In genomic region chr3:95624628-95625503, GRCm38 (mm10) we compare ENCODE assay signal across 8 mouse cellular contexts. TPM values are rescaled to one million over a fixed set of nuclear protein-coding genes. Genes with fewer than 3 reads are reported as not detected.
DNase-seq lines count a peak whose midpoint lies in the region; ATAC-seq lines count a peak whose summit lies in the region.

Ensa (plus strand) TSS chr3:95624993.

- H3K9ac ChIP-seq in forebrain, embryonic 14.5 days (ENCODE audit: low read length): peak within 1 kb of the TSS; percentile 70
- H3K9ac ChIP-seq in neural tube, embryonic 15.5 days (replicated peaks): peak within 1 kb of the TSS; percentile 68

- WGBS in forebrain, embryonic 14.5 days: under 1% methylated on average over 44 of the region's 44 CpGs
- WGBS in neural tube, embryonic 15.5 days: under 1% methylated on average over 43 of the region's 44 CpGs

- H3K36me3 ChIP-seq in forebrain, embryonic 14.5 days (ENCODE audit: control insufficient read depth, insufficient read depth, low read length): peaks cover 41% of the 10 kb centered on the region
- H3K36me3 ChIP-seq in neural tube, embryonic 15.5 days: peaks cover 35% of the 10 kb centered on the region

- DNase-seq in ES-CJ7 (ENCODE audit: low read depth, low spot score): peak; percentile 100
- DNase-seq in cerebellum, adult 11 months: peak; percentile 97
- peak; percentile 100 for DNase-seq in forebrain, embryonic 14.5 days (ENCODE audit: low spot score)
- peak; percentile 95 for DNase-seq in heart, postnatal 14 days
- DNase-seq in layer of hippocampus, adult 11-12 months (ENCODE audit: low spot score): peak; percentile 100
- peak; percentile 99 for DNase-seq in lung, adult 18-20 months
- peak; percentile 99 for DNase-seq in testis, postnatal 14 days (ENCODE audit: low spot score)

- peak within 1 kb of the TSS; percentile 85 for H3K4me2 ChIP-seq in forebrain, embryonic 14.5 days (ENCODE audit: low read length)
- H3K4me2 ChIP-seq in neural tube, embryonic 15.5 days: peak within 1 kb of the TSS; percentile 78

- ATAC-seq in forebrain, embryonic 14.5 days: peak; percentile 98
- ATAC-seq in neural tube, embryonic 15.5 days (ENCODE audit: low FRiP score): peak; percentile 99

- H3K4me3 ChIP-seq in forebrain, embryonic 14.5 days (ENCODE audit: low read depth, low read length): peak within 1 kb of the TSS; percentile 60
- H3K4me3 ChIP-seq in neural tube, embryonic 15.5 days (replicated peaks): peak within 1 kb of the TSS; percentile 67

- peak within 1 kb of the TSS; percentile 92 for H3K27ac ChIP-seq in forebrain, embryonic 14.5 days (ENCODE audit: low read depth, low read length)
- peak within 1 kb of the TSS; percentile 94 for H3K27ac ChIP-seq in neural tube, embryonic 15.5 days (replicated peaks)

- H3K27me3 ChIP-seq in forebrain, embryonic 14.5 days (replicated peaks; ENCODE audit: control insufficient read depth, insufficient read depth, low read length): no peaks in the 10 kb centered on the region
- no peaks in the 10 kb centered on the region for H3K27me3 ChIP-seq in neural tube, embryonic 15.5 days (replicated peaks)

- H3K4me1 ChIP-seq in forebrain, embryonic 14.5 days (ENCODE audit: control insufficient read depth, insufficient read depth, low read length): peaks cover 7% of the 10 kb centered on the region
- H3K4me1 ChIP-seq in neural tube, embryonic 15.5 days: peaks cover 31% of the 10 kb centered on the region

- intact Hi-C loops in heart, postnatal 14 days (cut with DNase I): loop anchor here (5.0 kb wide), 1 partner anchor 108 kb away; no protein-coding TSS in a partner anchor

- no peaks in the 10 kb centered on the region for H3K9me3 ChIP-seq in forebrain, embryonic 14.5 days (replicated peaks; ENCODE audit: control insufficient read depth, low read length)
- H3K9me3 ChIP-seq in neural tube, embryonic 15.5 days (replicated peaks): no peaks in the 10 kb centered on the region

RNA-seq across cellular contexts. Expression of gene Ensa, which starts in this region (rescaled TPM):
- polyA plus RNA-seq in forebrain, embryonic 14.5 days (2014; fragmentation: Nextera tagmentation; extraction: Ambion mirVana): 97.2 and 106 TPM in 2 replicates
- total RNA-seq in heart, postnatal 14 days (2021): 10 to 100 TPM; 62.5 to 63.7 TPM
- polyA plus RNA-seq in neural tube, embryonic 15.5 days (2015; fragmentation: Nextera tagmentation; extraction: Ambion mirVana): 102 and 109 TPM in 2 replicates

Comparison
In these comparisons a context has a peak if more than half of its experiments do, and no peak if none do; other contexts are left out.
1. Peak in every context shown above with its lines: DNase-seq, ATAC-seq, H3K4me3 ChIP-seq and H3K27ac ChIP-seq.